Mouse (Mus musculus) v-Abl transformed pro-B cells (cell line): ENCODE results near the gene Nsa2.
"Not testable (repeated sequence)": the region's sequence is repeated elsewhere in the genome, so short reads cannot be mapped to it uniquely, and the experiment has no call there.

Source experiments
- in situ Hi-C, 2 experiments: fragments of 400-800 bp; cut with MboI; formaldehyde crosslinking; loops; one replicate each; pipeline ENCODE4 v1.15.1; 2025; ENCODE audit not compliant: unreplicated experiment in 2 of 2

Gene Nsa2

GRCm38 (mm10) chr13:97137466-97138400, at the start of gene Nsa2, which contains the start of gene Gfm2:
TSS of gene Nsa2 (minus strand) at chr13:97137937.
TSS of gene Gfm2 (plus strand) at chr13:97137937.
- in situ Hi-C loops, result loop anchor here (5.0 to 25.0 kb wide), 4 partner anchors 70 to 1125 kb away; partner anchors contain the start of genes Poc5 (in 2 of the 2), Ankra2 (in 1 of the 2), Hmgcr (in 1 of the 2) and Utp15 (in 1 of the 2)

- in situ Hi-C loops, result no loop called here
These were observed 48.6 kb upstream of the Nsa2 start for GRCm38 (mm10) chr13:97186346-97186745.

- in situ Hi-C loops, result no loop called here
These were observed 46.9 kb upstream of the Nsa2 start for GRCm38 (mm10) chr13:97184656-97185055.

- in situ Hi-C loops, result no loop called here
These were observed 46.4 kb upstream of the Nsa2 start for GRCm38 (mm10) chr13:97184168-97184567.

GRCm38 (mm10) chr13:97182821-97183220, 45.1 kb upstream of the Nsa2 start:
- in situ Hi-C loops, result no loop called here

- in situ Hi-C loops, result no loop called here
These were observed 42.5 kb upstream of the Nsa2 start for GRCm38 (mm10) chr13:97180113-97180828.

- in situ Hi-C loops, result no loop called here
These were observed 41.2 kb upstream of the Nsa2 start for GRCm38 (mm10) chr13:97178943-97179342.

- in situ Hi-C loops, result no loop called here
These were observed 39.0 kb upstream of the Nsa2 start for GRCm38 (mm10) chr13:97176731-97177130.

- in situ Hi-C loops, result no loop called here
These were observed 38.0 kb upstream of the Nsa2 start for GRCm38 (mm10) chr13:97175520-97176264.

GRCm38 (mm10) chr13:97145834-97146233, 8.1 kb upstream of the Nsa2 start:
- in situ Hi-C loops, result loop anchor here (5.0 to 25.0 kb wide), 5 partner anchors 51 to 1116 kb away; partner anchors contain the start of genes Poc5 (in 2 of the 2), Ankra2 (in 1 of the 2), Hexb (in 1 of the 2) and Hmgcr (in 1 of the 2)

- in situ Hi-C loops, result loop anchor here (10.0 to 25.0 kb wide), 4 partner anchors 288 to 1120 kb away; partner anchors contain the start of genes Poc5 (in 2 of the 2), Ankra2 (in 1 of the 2), Hmgcr (in 1 of the 2) and Utp15 (in 1 of the 2)
These were observed 4.6 kb upstream of the Nsa2 start for GRCm38 (mm10) chr13:97142321-97142720.

- in situ Hi-C loops, result loop anchor here (5.0 to 25.0 kb wide), 4 partner anchors 69 to 1124 kb away; partner anchors contain the start of genes Poc5 (in 2 of the 2), Ankra2 (in 1 of the 2), Hmgcr (in 1 of the 2) and Utp15 (in 1 of the 2)
These were observed 731 bp upstream of the Nsa2 start for GRCm38 (mm10) chr13:97138404-97138931.

- in situ Hi-C loops, result loop anchor here (25.0 kb wide), 3 partner anchors 468 to 1132 kb away; partner anchors contain the start of genes Poc5 (in 2 of the 2), Ankra2 (in 1 of the 2), Hmgcr (in 1 of the 2) and Utp15 (in 1 of the 2)
These were observed 7.3 kb downstream of the Nsa2 start for GRCm38 (mm10) chr13:97130413-97130812.

GRCm38 (mm10) chr13:97129654-97130053, 8.1 kb downstream of the Nsa2 start:
- in situ Hi-C loops, result loop anchor here (25.0 kb wide), 3 partner anchors 467 to 1133 kb away; partner anchors contain the start of genes Poc5 (in 2 of the 2), Ankra2 (in 1 of the 2), Hmgcr (in 1 of the 2) and Utp15 (in 1 of the 2)

- in situ Hi-C loops, result no loop called here
These were observed 16.4 kb downstream of the Nsa2 start for GRCm38 (mm10) chr13:97121341-97121740.

- in situ Hi-C loops, result no loop called here
These were observed 28.7 kb downstream of the Nsa2 start for GRCm38 (mm10) chr13:97109046-97109445.

- in situ Hi-C loops, result not testable (repeated sequence)
These were observed 30.0 kb downstream of the Nsa2 start for GRCm38 (mm10) chr13:97107721-97108120.

GRCm38 (mm10) chr13:97104996-97105395, 32.7 kb downstream of the Nsa2 start:
- in situ Hi-C loops, result no loop called here

- in situ Hi-C loops, result no loop called here
These were observed 38.4 kb downstream of the Nsa2 start, which contains the start of gene Gm6169 for GRCm38 (mm10) chr13:97099187-97099852. TSS of gene Gm6169 (minus strand) at chr13:97099237.
